Mouse (Mus musculus) CD4-positive, CD25-positive, alpha-beta regulatory T cell, adult 2 months (primary cell): ENCODE data around the gene Olfr617.
"Not testable (repeated sequence)": the region's sequence is repeated elsewhere in the genome, so short reads cannot be mapped to it uniquely, and the experiment has no call there.

Experiments
- DNase-seq: peaks from one replicate; pipeline ENCODE4 v3.0.0-alpha.2; 2012; ENCODE audit warnings: low read depth, low spot score

Gene Olfr617

GRCm38 (mm10) chr7:103572761-103573160 lies at the start of gene Olfr617:
Gene Olfr617, plus strand, starts transcription at chr7:103573061.
- no peak for DNase-seq

- DNase-seq, result not testable (repeated sequence)
These were observed 30.2 kb upstream of the Olfr617 start, which contains the start of gene Olfr612 for GRCm38 (mm10) chr7:103542617-103543016. Gene Olfr612, minus strand, starts transcription at chr7:103542717.

GRCm38 (mm10) chr7:103547774-103548173 lies 25.1 kb upstream of the Olfr617 start, which contains the start of gene Olfr613:
Gene Olfr613, plus strand, starts transcription at chr7:103548074.
- DNase-seq, result no peak

GRCm38 (mm10) chr7:103555779-103556178 lies 17.1 kb upstream of the Olfr617 start, which contains the start of gene Olfr615:
Gene Olfr615, plus strand, starts transcription at chr7:103556079.
- no peak for DNase-seq

GRCm38 (mm10) chr7:103569043-103569442 lies 3.8 kb upstream of the Olfr617 start, which contains the start of gene Olfr616:
Gene Olfr616, minus strand, starts transcription at chr7:103569143.
- no peak for DNase-seq

GRCm38 (mm10) chr7:103589803-103590202 lies 16.9 kb downstream of the Olfr617 start, which contains the start of gene Olfr618:
Gene Olfr618, plus strand, starts transcription at chr7:103590103.
- no peak for DNase-seq

GRCm38 (mm10) chr7:103600275-103600674 lies 27.4 kb downstream of the Olfr617 start, which contains the start of gene Olfr619:
Gene Olfr619, plus strand, starts transcription at chr7:103600575.
- no peak for DNase-seq

GRCm38 (mm10) chr7:103607425-103607824 lies 34.6 kb downstream of the Olfr617 start:
- no peak for DNase-seq

- DNase-seq, result no peak
These were observed 39.6 kb downstream of the Olfr617 start, which contains the start of gene Olfr620 for GRCm38 (mm10) chr7:103612434-103612833. Gene Olfr620, minus strand, starts transcription at chr7:103612534.
